Mouse (Mus musculus) testis, adult 2 months (tissue): Measurements from ENCODE around the gene Angptl1. TPM values are rescaled to one million over a fixed set of nuclear protein-coding genes. Genes with fewer than 3 reads are reported as not detected.

ENCODE experiments used
- H3K27ac ChIP-seq: fragments of 200-500 bp; 2 replicates; pipeline ENCODE4 v1.5.1; 2012; ENCODE audit warnings: low read depth, low read length; ENCODE audit not compliant: control insufficient read depth, insufficient read depth
- H3K27me3 ChIP-seq: fragments of 200-500 bp; 2 replicates; pipeline ENCODE4 v1.6.1; 2012; ENCODE audit warnings: mild to moderate bottlenecking, low read length, moderate library complexity; ENCODE audit not compliant: control insufficient read depth, insufficient read depth
- H3K36me3 ChIP-seq: fragments of 200-500 bp; 2 replicates; pipeline ENCODE4 v1.6.1; 2012; ENCODE audit warnings: mild to moderate bottlenecking, low read length; ENCODE audit not compliant: control insufficient read depth, insufficient read depth
- H3K4me1 ChIP-seq: fragments of 200-500 bp; 2 replicates; pipeline ENCODE4 v1.6.1; 2012; ENCODE audit warnings: low read length; ENCODE audit not compliant: control insufficient read depth, insufficient read depth
- H3K4me3 ChIP-seq: fragments of 200-500 bp; 2 replicates; pipeline ENCODE4 v1.5.1; 2012; ENCODE audit warnings: low read depth, mild to moderate bottlenecking, low read length, moderate library complexity, mixed read lengths; ENCODE audit not compliant: control insufficient read depth
- CTCF ChIP-seq: fragments of 200-500 bp; IDR thresholded peaks from 2 replicates; pipeline ENCODE4 v1.5.1; 2012; ENCODE audit warnings: low read depth, mild to moderate bottlenecking, inconsistent platforms, low read length, moderate library complexity; ENCODE audit not compliant: control insufficient read depth, insufficient read depth, insufficient replicate concordance
- POLR2A ChIP-seq: fragments of 200-500 bp; IDR thresholded peaks from 2 replicates; pipeline ENCODE4 v1.6.1; 2012; ENCODE audit warnings: low read depth, mild to moderate bottlenecking, inconsistent platforms, low read length, moderate library complexity; ENCODE audit not compliant: control insufficient read depth
- polyA plus RNA-seq: library from polyadenylated mRNA; depleted of rRNA; stranded (reverse); fragments of >200 nt; gene quantifications from 2 replicates; pipeline ENCODE4 v1.2.3, GENCODE M21; 2012; rRNA removed

The Angptl1 gene
- 0.28 and 0.37 TPM in 2 replicates for polyA plus RNA-seq

GRCm38 (mm10) chr1:156838177-156838576 lies at the start of gene Angptl1:
Angptl1 (plus strand) TSS chr1:156838562.
- no peak within 1 kb of the TSS for H3K4me3 ChIP-seq
- no peaks in the 10 kb centered on the region for H3K4me1 ChIP-seq
- TF ChIP-seq CTCF (no peak), POLR2A (no peak)
- no peak within 1 kb of the TSS for H3K27ac ChIP-seq
- no peaks in the 10 kb centered on the region for H3K36me3 ChIP-seq
- no peaks in the 10 kb centered on the region for H3K27me3 ChIP-seq

GRCm38 (mm10) chr1:156789844-156790490 lies 48.4 kb upstream of the Angptl1 start:
- Histone ChIP-seq H3K27me3 (no peaks in the 10 kb centered on the region), H3K27ac (no peak overlapping the region), H3K4me1 (peaks cover 5% of the 10 kb centered on the region)

DNA sequence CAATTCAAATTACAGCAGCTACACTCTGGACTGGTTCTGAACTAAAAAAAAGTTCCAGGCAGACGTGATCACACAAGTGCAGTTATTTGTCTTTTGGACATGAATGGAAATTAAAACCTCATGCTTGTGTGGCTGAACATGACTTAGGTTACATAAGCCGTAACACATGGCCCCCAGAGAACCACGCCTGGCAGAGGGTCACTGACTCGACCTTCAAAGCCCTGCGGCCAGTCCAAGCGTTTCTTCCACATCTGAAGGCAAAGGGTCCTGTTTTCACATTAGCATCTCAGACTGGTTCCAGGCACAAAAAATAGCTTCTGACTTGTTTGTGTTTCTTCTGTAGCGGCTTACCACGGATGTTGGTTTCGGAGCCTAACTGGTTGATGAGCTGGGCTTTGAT lies 42.1 kb upstream of the Angptl1 start:
- H3K27ac ChIP-seq = no peak overlapping the region
- H3K4me3 ChIP-seq = no peak overlapping the region
- H3K4me1 ChIP-seq = no peaks in the 10 kb centered on the region
- no peaks in the 10 kb centered on the region for H3K36me3 ChIP-seq
- no peak for TF ChIP-seq CTCF
- no peak for TF ChIP-seq POLR2A
- no peaks in the 10 kb centered on the region for H3K27me3 ChIP-seq

More at GRCm38 (mm10) chr1:156789844-156790490, 48.4 kb upstream of the Angptl1 start:
- Histone ChIP-seq H3K4me3 (no peak overlapping the region), H3K36me3 (no peaks in the 10 kb centered on the region)
- TF ChIP-seq POLR2A (no peak), CTCF (no peak)

DNA sequence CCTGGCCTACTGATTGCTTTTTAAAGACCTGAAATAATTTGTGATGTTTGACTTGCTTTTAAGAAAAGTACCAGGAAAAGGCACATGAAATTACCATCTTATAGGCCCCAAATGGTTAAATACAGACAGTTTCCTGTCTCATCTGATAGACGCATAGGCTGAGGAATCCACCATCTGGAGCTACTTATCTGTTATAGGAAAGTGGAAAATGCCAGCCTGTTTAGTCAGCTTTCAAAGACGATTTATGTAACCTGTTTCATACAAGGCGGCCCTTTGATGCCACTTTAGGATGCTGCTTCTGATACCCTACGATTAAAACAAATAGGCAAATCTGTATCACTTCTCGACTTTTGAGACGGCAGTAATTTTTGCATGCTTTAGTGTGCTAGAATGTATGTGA lies 37.1 kb upstream of the Angptl1 start:
- no peak overlapping the region for H3K4me3 ChIP-seq
- H3K27ac ChIP-seq = no peak overlapping the region
- no peaks in the 10 kb centered on the region; the same call in 1 of the 2 replicates for H3K36me3 ChIP-seq
- no peaks in the 10 kb centered on the region for H3K27me3 ChIP-seq
- no peak for TF ChIP-seq CTCF
- no peak for TF ChIP-seq POLR2A
- H3K4me1 ChIP-seq = no peaks in the 10 kb centered on the region

- no peak overlapping the region for H3K4me3 ChIP-seq
- no peak overlapping the region; the same call in 1 of the 2 replicates for H3K27ac ChIP-seq
- no peaks in the 10 kb centered on the region for H3K4me1 ChIP-seq
- H3K27me3 ChIP-seq = no peaks in the 10 kb centered on the region
- H3K36me3 ChIP-seq = no peaks in the 10 kb centered on the region; the same call in none of the 2 replicates
- TF ChIP-seq CTCF (no peak), POLR2A (no peak)
These were observed 30.0 kb upstream of the Angptl1 start for GRCm38 (mm10) chr1:156808332-156808731.

- TF ChIP-seq CTCF = no peak
- no peak for TF ChIP-seq POLR2A
- Histone ChIP-seq H3K36me3 (peaks cover 1% of the 10 kb centered on the region), H3K27me3 (no peaks in the 10 kb centered on the region), H3K4me3 (no peak overlapping the region), H3K4me1 (no peaks in the 10 kb centered on the region), H3K27ac (no peak overlapping the region)
These were observed 26.4 kb upstream of the Angptl1 start for GRCm38 (mm10) chr1:156811928-156812327.

- TF ChIP-seq CTCF = no peak
- TF ChIP-seq POLR2A = no peak
- no peaks in the 10 kb centered on the region for H3K27me3 ChIP-seq
- H3K4me3 ChIP-seq = no peak overlapping the region
- peaks cover 1% of the 10 kb centered on the region for H3K36me3 ChIP-seq
- H3K27ac ChIP-seq = no peak overlapping the region
- H3K4me1 ChIP-seq = no peaks in the 10 kb centered on the region
These were observed 25.6 kb upstream of the Angptl1 start for GRCm38 (mm10) chr1:156812716-156813115.

- no peak overlapping the region for H3K4me3 ChIP-seq
- no peaks in the 10 kb centered on the region for H3K4me1 ChIP-seq
- H3K27ac ChIP-seq = no peak overlapping the region
- no peaks in the 10 kb centered on the region for H3K27me3 ChIP-seq
- TF ChIP-seq POLR2A (no peak), CTCF (no peak)
- H3K36me3 ChIP-seq = peaks cover 1% of the 10 kb centered on the region
These were observed 24.9 kb upstream of the Angptl1 start for GRCm38 (mm10) chr1:156813485-156813884.
